Mouse (Mus musculus): ENCODE measurements around the gene Zranb3. TPM values are rescaled to one million over a fixed set of nuclear protein-coding genes. Genes with fewer than 3 reads are reported as not detected.
"Not testable (repeated sequence)": the region's sequence is repeated elsewhere in the genome, so short reads cannot be mapped to it uniquely, and the experiment has no call there.

The Zranb3 gene
- polyA plus RNA-seq, 1 experiment from 2014 or later = 16.6 TPM

DNA sequence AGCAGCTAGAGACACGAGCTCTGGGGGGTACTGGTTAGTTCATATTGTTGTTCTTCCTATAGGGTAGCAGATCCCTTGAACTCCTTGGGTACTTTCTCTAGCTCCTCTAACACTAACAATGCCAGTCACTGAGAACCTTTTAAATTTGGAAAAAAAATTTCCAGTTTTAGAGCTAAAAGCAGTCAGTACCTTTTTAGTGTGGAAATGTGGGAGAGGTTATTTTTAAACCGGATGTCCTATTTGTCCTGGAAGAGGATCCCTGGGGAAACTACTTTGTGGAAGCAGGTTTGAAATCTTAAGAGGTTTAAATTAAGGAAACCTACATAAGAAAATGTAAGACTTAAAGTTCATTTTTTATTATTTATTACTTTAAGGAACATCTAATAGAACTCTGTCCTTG, 56.4 kb downstream of the Zranb3 start:
- H3K4me3 ChIP-seq = no peak overlapping the region
- no peaks in the 10 kb centered on the region for H3K27me3 ChIP-seq (ENCODE audit: low read depth, poor library complexity, severe bottlenecking)
- 87% methylated on average over 2 of the region's 2 CpGs for WGBS
- no peak overlapping the region for H3K27ac ChIP-seq
- peaks cover 7% of the 10 kb centered on the region for H3K36me3 ChIP-seq
- H3K9me3 ChIP-seq (replicated peaks) = no peaks in the 10 kb centered on the region
- no peaks in the 10 kb centered on the region for H3K4me1 ChIP-seq
- no peak for DNase-seq (ENCODE audit: low spot score)

DNA sequence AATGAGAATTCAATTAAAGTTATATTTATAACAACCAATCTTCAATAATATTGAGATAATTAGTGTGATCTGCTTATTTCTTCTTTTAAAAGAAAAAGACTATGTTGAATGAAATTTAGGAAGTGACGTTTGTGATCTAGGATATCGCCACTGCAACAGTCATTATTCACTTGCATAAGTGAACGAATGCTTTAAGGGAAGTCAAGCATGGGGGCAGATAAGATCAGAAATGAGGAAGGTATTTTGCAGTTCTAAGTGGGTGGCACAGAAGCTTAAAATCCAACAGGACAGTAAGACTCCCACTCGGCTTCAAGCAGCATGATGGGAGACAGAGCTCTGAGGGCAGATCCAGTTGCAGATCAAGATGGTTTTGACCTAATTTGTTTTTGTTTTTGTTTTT, 58.7 kb downstream of the Zranb3 start:
- WGBS = 96% methylated on average over 4 of the region's 4 CpGs
- no peak for DNase-seq (ENCODE audit: low spot score)
- Histone ChIP-seq H3K27ac (no peak overlapping the region), H3K4me3 (no peak overlapping the region), H3K36me3 (peaks cover 8% of the 10 kb centered on the region), H3K27me3 (ENCODE audit: low read depth, poor library complexity, severe bottlenecking) (no peaks in the 10 kb centered on the region), H3K9me3 (replicated peaks) (no peaks in the 10 kb centered on the region), H3K4me1 (no peaks in the 10 kb centered on the region)

DNA sequence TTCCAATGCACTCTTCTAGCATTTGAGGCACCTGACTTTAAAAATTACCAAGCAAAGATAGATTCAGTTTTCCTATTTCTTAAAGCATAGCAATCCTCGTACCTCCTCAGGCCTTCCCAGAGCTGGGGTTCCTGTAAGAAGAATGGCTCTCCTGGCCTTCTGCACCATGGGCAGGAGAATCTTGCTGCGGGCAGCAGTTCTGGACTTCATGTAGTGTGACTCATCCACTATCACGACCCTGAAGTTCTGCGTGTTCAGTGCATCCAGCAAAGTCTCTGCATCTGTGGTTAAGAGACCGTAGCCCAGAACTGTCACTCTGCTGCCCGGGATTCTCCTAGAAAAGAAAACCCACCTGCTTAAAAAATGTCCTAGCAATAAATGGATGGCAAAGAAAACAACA, 66.6 kb downstream of the Zranb3 start:
- Histone ChIP-seq H3K27me3 (ENCODE audit: low read depth, poor library complexity, severe bottlenecking) (no peaks in the 10 kb centered on the region), H3K9me3 (replicated peaks) (no peaks in the 10 kb centered on the region), H3K4me3 (no peak overlapping the region), H3K27ac (no peak overlapping the region), H3K36me3 (peaks cover 3% of the 10 kb centered on the region), H3K4me1 (no peaks in the 10 kb centered on the region)
- DNase-seq (ENCODE audit: low spot score) = no peak
- WGBS = 94% methylated on average over 6 of the region's 6 CpGs

- WGBS = 98% methylated on average over 1 of the region's 1 CpGs
Observed at GRCm38 (mm10) chr1:128032123-128032522, 70.7 kb downstream of the Zranb3 start.

DNA sequence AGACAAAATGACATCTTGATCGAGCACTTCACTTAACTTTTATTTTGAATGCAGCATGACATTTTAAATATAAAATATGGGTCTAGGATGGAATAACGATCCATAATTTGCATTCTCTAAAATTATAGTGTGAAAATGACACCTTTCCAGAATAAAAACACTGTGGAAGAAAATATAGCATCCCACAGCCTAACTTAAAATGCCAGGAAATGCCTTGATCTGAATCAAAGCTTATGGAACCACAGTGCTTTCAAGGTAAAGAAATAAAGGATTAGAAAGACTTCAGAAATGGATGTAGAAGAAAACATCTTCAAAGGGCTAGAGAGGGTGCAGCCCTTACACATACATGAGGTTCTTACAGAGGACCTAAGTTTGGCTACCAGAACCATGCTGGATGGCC, 71.3 kb downstream of the Zranb3 start:
- H3K9me3 ChIP-seq (replicated peaks) = no peaks in the 10 kb centered on the region
- no peak for DNase-seq (ENCODE audit: low spot score)
- H3K27me3 ChIP-seq (ENCODE audit: low read depth, poor library complexity, severe bottlenecking) = no peaks in the 10 kb centered on the region
- H3K4me3 ChIP-seq = no peak overlapping the region
- H3K4me1 ChIP-seq = no peaks in the 10 kb centered on the region
- no peaks in the 10 kb centered on the region; the same call in 1 of the 2 replicates for H3K36me3 ChIP-seq
- WGBS = 94% methylated on average over 2 of the region's 2 CpGs
- no peak overlapping the region for H3K27ac ChIP-seq

More at GRCm38 (mm10) chr1:128032123-128032522, 70.7 kb downstream of the Zranb3 start:
- Histone ChIP-seq H3K36me3 (no peaks in the 10 kb centered on the region; the same call in 1 of the 2 replicates), H3K27ac (no peak overlapping the region), H3K9me3 (replicated peaks) (no peaks in the 10 kb centered on the region), H3K4me1 (no peaks in the 10 kb centered on the region), H3K4me3 (no peak overlapping the region), H3K27me3 (ENCODE audit: low read depth, poor library complexity, severe bottlenecking) (no peaks in the 10 kb centered on the region)
- no peak for DNase-seq (ENCODE audit: low spot score)

GRCm38 (mm10) chr1:128024363-128025114, 78.3 kb downstream of the Zranb3 start:
- WGBS = 98% methylated on average over 4 of the region's 4 CpGs
- Histone ChIP-seq H3K36me3 (no peaks in the 10 kb centered on the region; the same call in 1 of the 2 replicates), H3K9me3 (replicated peaks) (no peaks in the 10 kb centered on the region), H3K4me1 (no peaks in the 10 kb centered on the region), H3K27me3 (ENCODE audit: low read depth, poor library complexity, severe bottlenecking) (no peaks in the 10 kb centered on the region), H3K4me3 (no peak overlapping the region), H3K27ac (no peak overlapping the region)
- DNase-seq (ENCODE audit: low spot score) = no peak

DNA sequence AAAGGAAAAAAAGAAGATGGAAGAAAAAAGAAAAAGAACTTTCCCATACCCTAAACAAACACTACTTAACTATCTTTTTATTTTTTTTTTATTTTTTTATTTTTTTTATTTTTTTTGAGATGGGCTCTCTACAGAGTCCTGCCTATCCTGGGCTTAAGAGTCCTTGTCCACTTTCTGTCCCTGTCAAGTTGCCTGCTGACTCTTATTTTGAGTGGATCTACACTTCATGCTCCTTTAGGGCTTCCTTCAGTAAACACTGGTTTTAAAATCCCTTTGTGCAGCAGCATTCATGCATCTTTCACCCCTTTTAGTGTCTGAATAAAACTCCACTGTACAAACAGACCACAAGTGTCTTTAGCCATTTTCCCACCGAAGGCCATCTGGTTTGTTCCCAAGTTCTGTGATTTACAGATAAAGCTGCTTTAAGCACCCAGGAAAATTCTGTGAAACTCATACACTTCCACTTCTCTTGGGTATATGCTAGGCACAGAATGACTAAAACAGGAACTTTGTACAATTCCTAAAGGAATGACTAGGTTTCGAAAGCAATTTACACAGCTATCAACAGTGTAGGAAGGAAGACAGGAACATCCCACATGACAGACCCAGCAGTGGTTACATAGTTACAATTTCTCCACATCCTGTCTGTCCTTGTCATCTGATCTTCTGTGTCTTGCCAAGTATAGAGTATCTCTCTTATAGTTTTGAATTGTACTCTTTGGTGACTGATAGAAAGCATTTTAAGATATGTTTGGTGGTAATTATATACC, 82.7 kb downstream of the Zranb3 start:
- WGBS = 94% methylated on average over 2 of the region's 2 CpGs

DNA sequence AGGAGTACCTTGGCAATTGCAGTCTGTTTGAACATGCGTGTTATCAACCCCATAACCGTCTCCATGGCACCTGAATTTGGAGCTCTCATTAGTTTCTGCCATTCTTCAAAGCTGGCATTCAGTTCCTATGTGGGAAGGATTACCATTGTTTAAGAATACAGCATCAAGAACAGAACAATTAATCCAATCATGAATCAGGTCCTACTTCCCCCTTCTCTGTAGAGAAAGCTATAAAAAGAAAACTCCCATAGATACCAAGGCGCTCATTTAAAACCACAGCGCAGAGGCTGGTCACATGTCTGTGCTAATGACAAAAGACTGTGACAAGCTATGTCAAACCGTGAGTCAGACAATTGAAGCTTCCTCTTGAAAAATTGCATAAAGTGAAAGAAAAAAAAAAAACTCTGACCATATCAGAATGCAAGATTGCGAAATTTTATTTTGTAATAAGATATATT, 86.8 kb downstream of the Zranb3 start:
- Histone ChIP-seq H3K4me3 (no peak overlapping the region), H3K27me3 (ENCODE audit: low read depth, poor library complexity, severe bottlenecking) (no peaks in the 10 kb centered on the region), H3K9me3 (replicated peaks) (no peaks in the 10 kb centered on the region), H3K27ac (no peak overlapping the region), H3K36me3 (peaks cover 15% of the 10 kb centered on the region), H3K4me1 (no peaks in the 10 kb centered on the region)
- 91% methylated on average over 6 of the region's 6 CpGs for WGBS
- no peak for DNase-seq (ENCODE audit: low spot score)

More for the DNA sequence above, 82.7 kb downstream of the Zranb3 start:
- Histone ChIP-seq H3K27ac (no peak overlapping the region), H3K36me3 (peaks cover under 1% of the 10 kb centered on the region; the same call in 1 of the 2 replicates), H3K27me3 (ENCODE audit: low read depth, poor library complexity, severe bottlenecking) (no peaks in the 10 kb centered on the region), H3K4me3 (no peak overlapping the region), H3K4me1 (no peaks in the 10 kb centered on the region), H3K9me3 (replicated peaks) (no peaks in the 10 kb centered on the region)
- DNase-seq (ENCODE audit: low spot score) = no peak

DNA sequence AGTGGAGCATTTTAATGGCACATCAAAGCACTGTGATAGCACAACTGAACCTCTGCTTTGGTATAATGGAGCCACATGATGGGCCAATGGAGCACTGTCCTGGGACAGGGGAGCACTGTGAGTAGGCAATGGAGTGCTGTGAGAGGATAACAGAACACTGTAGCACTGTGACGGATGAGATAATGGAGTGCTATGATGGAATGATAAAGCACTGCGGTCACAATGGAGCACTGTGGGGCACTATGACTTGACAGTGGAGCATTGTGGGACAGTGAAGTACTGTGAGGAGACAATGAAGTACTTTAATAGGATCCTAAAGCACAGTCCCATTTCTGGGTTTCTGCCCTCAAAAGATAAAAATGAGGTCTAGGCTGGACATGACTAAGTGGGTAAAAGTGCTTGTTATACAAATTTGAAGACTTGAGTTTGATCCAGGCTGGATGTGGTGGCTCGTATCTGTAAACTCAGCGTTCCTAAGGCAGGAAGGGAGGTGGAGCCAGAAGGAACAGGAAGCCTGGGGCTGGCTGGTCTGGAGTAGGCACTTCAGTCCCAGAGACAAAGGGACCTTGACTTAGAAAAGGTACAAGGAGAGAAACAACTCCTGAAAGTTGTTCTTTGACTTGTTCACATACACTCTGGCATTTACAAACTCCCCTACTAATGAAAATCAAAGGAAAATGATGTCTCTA, 89.0 kb downstream of the Zranb3 start:
- Histone ChIP-seq H3K4me1 (no peaks in the 10 kb centered on the region), H3K27me3 (ENCODE audit: low read depth, poor library complexity, severe bottlenecking) (no peaks in the 10 kb centered on the region), H3K27ac (no peak overlapping the region), H3K4me3 (no peak overlapping the region), H3K9me3 (replicated peaks) (no peaks in the 10 kb centered on the region), H3K36me3 (peaks cover 19% of the 10 kb centered on the region)
- no peak for DNase-seq (ENCODE audit: low spot score)
- WGBS = 89% methylated on average over 4 of the region's 4 CpGs

DNA sequence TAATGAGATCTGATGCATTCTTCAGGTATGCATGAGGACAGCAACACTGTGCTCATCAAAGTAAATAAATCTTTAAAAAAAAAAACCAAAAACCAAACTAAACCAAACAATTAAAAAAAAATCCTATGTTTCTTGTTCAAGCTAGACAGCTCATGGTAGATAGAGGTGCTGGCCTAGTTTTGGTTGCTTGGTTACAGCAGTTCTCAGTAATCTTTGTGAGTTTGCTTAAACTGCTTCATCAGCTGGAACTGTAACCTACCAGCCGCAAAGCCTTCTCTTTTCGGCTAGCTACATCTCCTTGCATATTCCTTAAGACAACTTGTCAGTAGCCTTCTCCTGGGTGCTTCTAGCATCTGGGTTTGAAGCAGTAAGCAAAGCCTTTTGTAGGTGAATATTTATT, 93.1 kb downstream of the Zranb3 start:
- H3K36me3 ChIP-seq = peaks cover 19% of the 10 kb centered on the region
- 97% methylated on average over 2 of the region's 2 CpGs for WGBS
- no peaks in the 10 kb centered on the region for H3K9me3 ChIP-seq (replicated peaks)
- DNase-seq (ENCODE audit: low spot score) = no peak
- no peaks in the 10 kb centered on the region for H3K4me1 ChIP-seq
- H3K27me3 ChIP-seq (ENCODE audit: low read depth, poor library complexity, severe bottlenecking) = no peaks in the 10 kb centered on the region
- no peak overlapping the region for H3K27ac ChIP-seq
- no peak overlapping the region for H3K4me3 ChIP-seq

GRCm38 (mm10) chr1:128006042-128006600, 96.7 kb downstream of the Zranb3 start:
- H3K9me3 ChIP-seq (replicated peaks); H3K27ac ChIP-seq; DNase-seq (ENCODE audit: low spot score); H3K27me3 ChIP-seq (ENCODE audit: low read depth, poor library complexity, severe bottlenecking); H3K36me3 ChIP-seq; H3K4me1 ChIP-seq; H3K4me3 ChIP-seq: not testable (repeated sequence)
- WGBS = 88% methylated on average over 11 of the region's 11 CpGs

DNA sequence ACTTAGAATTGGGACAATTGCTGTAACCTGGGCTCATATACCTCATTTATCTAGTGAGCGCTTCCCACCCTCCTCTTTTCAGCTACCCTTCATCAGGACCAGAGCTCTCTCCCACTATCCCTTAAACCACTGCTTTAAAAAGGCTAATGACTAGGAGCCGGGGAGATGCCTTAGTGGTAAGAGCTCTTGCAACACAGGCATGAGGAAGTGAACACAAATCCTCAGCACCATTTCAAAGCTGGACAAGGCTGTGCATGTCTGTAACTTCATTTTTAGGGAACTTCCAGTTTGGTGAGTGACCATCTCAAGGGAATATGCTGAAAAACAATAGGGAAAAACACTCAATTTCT, 98.5 kb downstream of the Zranb3 start:
- Histone ChIP-seq H3K9me3 (replicated peaks) (no peaks in the 10 kb centered on the region), H3K4me1 (no peaks in the 10 kb centered on the region), H3K36me3 (peaks cover 6% of the 10 kb centered on the region; the same call in 1 of the 2 replicates), H3K27me3 (ENCODE audit: low read depth, poor library complexity, severe bottlenecking) (no peaks in the 10 kb centered on the region), H3K27ac (no peak overlapping the region), H3K4me3 (no peak overlapping the region)
- no peak for DNase-seq (ENCODE audit: low spot score)
- WGBS = 86% methylated on average over 2 of the region's 2 CpGs
